Mouse (Mus musculus) WW6 (cell line): ENCODE results near the gene Wfikkn2.

Experiments
- DNase-seq: peaks from one replicate; pipeline ENCODE4 v3.0.0-alpha.2; 2013; ENCODE audit warnings: low read depth, low spot score

Gene Wfikkn2

DNA sequence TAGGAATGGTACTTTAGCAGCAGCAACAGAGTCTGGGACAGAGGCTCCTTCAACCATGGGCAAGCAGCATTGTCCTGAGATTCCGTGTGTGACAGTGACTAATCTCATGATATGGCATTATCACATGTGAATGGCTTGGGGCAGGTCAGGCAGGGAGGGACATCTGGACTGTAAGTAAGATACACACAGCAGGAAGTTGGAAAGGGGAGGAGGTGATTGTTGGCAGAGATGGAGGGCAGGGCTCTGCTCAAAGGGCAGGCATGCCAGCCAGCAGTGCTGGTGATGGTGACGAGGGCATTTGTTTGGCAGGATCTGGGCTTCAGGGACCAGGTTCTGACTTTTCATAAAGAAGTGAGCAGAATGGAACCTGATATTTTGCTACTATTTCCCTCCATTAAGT lies 52.7 kb downstream of the Wfikkn2 start:
- DNase-seq: no peak

DNA sequence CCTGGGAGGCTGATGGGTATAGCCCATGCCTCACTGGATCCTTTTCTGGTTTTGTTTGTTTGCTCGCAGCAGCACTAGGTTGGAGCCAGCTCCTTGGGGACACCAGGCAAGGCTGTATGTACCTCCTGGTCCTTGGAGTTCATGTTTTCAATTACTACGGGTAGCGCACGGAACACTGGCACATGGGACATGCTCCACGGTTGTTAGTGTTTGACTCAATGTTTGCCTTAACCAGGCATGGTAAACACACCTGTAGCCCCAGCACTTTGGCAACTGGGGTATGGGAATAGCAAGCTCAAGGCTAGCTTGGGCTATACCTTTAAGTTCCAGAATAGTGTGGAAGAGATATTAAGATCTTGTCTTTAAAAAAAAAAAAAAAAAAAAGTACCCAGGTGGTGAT lies 55.1 kb downstream of the Wfikkn2 start:
- no peak for DNase-seq

GRCm38 (mm10) chr11:94189579-94189978 lies 56.2 kb downstream of the Wfikkn2 start:
- DNase-seq: no peak
